Mouse (Mus musculus): Measurements from ENCODE around the gene Pgrmc2.

DNA sequence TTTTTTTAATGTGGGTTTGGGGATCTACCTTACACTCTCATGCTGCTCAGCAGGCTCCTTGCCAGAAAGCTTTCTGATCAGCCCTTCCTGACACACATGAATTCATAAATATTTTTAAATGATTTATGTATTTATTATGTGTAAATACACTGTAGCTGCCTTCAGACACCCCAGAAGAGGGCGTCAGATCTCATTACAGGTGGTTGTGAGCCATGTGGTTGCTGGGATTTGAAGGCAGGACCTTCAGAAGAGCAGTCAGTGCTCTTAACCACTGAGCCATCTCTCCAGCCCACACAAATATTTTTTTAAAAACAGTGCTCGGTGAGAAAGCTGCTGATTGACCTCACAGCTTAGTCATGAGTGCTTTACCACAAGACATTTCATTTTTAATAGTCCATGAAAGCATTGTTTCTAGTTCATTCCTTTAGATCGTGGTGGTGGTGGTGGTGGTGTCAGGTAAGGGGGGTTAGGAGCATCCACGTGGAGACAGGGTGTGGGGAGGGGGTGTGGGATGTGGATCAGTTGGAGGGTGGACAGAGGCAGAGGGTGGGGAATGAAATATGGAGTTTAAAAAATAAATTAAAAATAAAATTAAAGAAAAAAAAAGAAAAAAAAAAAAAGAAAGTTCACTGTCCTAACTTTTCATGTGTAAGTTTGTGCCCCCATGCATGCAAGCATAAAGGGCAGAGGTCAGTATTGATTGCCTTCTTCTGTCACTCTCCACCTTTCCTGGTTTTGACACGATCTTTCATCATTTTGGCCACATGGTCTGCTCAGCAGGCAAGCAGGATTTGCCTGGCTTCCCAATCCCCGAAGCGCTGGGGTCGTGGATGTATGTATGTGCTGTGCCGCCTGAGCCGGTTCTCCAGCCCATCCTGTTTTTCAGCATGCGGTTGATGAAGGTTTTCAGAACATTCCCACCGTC lies 51.3 kb downstream of the Pgrmc2 start:
- no peak for TF ChIP-seq CTCF (IDR thresholded peaks at IDR 0.05; ENCODE audit: low read depth)
- no peak for TF ChIP-seq EP300 (IDR thresholded peaks at IDR 0.05; ENCODE audit: low read depth)
